Mouse (Mus musculus) WW6 (cell line): ENCODE results near the gene Jmjd1c.

Source experiments
- DNase-seq: peaks from one replicate; pipeline ENCODE4 v3.0.0-alpha.2; 2013; ENCODE audit warnings: low read depth, low spot score

Gene Jmjd1c

GRCm38 (mm10) chr10:67095798-67096620 lies at the start of gene Jmjd1c:
Gene Jmjd1c (plus strand): TSS chr10:67096125.
- no peak for DNase-seq

GRCm38 (mm10) chr10:67047712-67048645 lies 47.9 kb upstream of the Jmjd1c start:
- DNase-seq: no peak

- DNase-seq: no peak
Measured at GRCm38 (mm10) chr10:67048871-67049615, 46.9 kb upstream of the Jmjd1c start.

- no peak for DNase-seq
Measured at GRCm38 (mm10) chr10:67049621-67050020, 46.3 kb upstream of the Jmjd1c start.

- DNase-seq: no peak
Measured at GRCm38 (mm10) chr10:67050766-67051165, 45.2 kb upstream of the Jmjd1c start.

GRCm38 (mm10) chr10:67051466-67051865 lies 44.5 kb upstream of the Jmjd1c start:
- DNase-seq: no peak

GRCm38 (mm10) chr10:67052429-67052828 lies 43.5 kb upstream of the Jmjd1c start:
- DNase-seq: no peak

GRCm38 (mm10) chr10:67053475-67053874 lies 42.5 kb upstream of the Jmjd1c start:
- no peak for DNase-seq

GRCm38 (mm10) chr10:67055867-67056856 lies 39.8 kb upstream of the Jmjd1c start:
- no peak for DNase-seq

GRCm38 (mm10) chr10:67057208-67057607 lies 38.7 kb upstream of the Jmjd1c start:
- no peak for DNase-seq

GRCm38 (mm10) chr10:67057696-67058095 lies 38.2 kb upstream of the Jmjd1c start:
- DNase-seq: no peak

- DNase-seq: no peak
Measured at GRCm38 (mm10) chr10:67058297-67058696, 37.6 kb upstream of the Jmjd1c start.

- no peak for DNase-seq
Measured at GRCm38 (mm10) chr10:67058702-67059101, 37.2 kb upstream of the Jmjd1c start.

- DNase-seq: no peak
Measured at GRCm38 (mm10) chr10:67061367-67061801, 34.5 kb upstream of the Jmjd1c start.

- no peak for DNase-seq
Measured at GRCm38 (mm10) chr10:67061823-67062222, 34.1 kb upstream of the Jmjd1c start.

GRCm38 (mm10) chr10:67065277-67065887 lies 30.5 kb upstream of the Jmjd1c start:
- no peak for DNase-seq

- DNase-seq: no peak
Measured at GRCm38 (mm10) chr10:67065927-67066326, 30.0 kb upstream of the Jmjd1c start.

- no peak for DNase-seq
Measured at GRCm38 (mm10) chr10:67066421-67066820, 29.5 kb upstream of the Jmjd1c start.

GRCm38 (mm10) chr10:67069013-67069412 lies 26.9 kb upstream of the Jmjd1c start:
- no peak for DNase-seq

GRCm38 (mm10) chr10:67071389-67071788 lies 24.5 kb upstream of the Jmjd1c start:
- DNase-seq: no peak
